Mouse (Mus musculus) heart, postnatal 10 days (tissue): ENCODE results near the gene Ccdc113. TPM values are rescaled to one million over a fixed set of nuclear protein-coding genes. Genes with fewer than 3 reads are reported as not detected.
"Not testable (repeated sequence)": the region's sequence is repeated elsewhere in the genome, so short reads cannot be mapped to it uniquely, and the experiment has no call there.

Experiments
- DNase-seq, 2 experiments: peaks; one replicate each; pipeline ENCODE4 v3.0.0; 2021
- intact Hi-C: fragments of 180-260 bp; cut with DNase I; formaldehyde crosslinking; loops from one replicate; pipeline ENCODE4 v1.15.1; 2025
- total RNA-seq, 2 experiments: library from RNA; stranded (reverse); gene quantifications; 2 replicates each; pipeline ENCODE4 v1.2.3; 2021

Gene Ccdc113
- total RNA-seq, 2 experiments from 2014 or later, result 0.32 TPM; not detected in 1

DNA sequence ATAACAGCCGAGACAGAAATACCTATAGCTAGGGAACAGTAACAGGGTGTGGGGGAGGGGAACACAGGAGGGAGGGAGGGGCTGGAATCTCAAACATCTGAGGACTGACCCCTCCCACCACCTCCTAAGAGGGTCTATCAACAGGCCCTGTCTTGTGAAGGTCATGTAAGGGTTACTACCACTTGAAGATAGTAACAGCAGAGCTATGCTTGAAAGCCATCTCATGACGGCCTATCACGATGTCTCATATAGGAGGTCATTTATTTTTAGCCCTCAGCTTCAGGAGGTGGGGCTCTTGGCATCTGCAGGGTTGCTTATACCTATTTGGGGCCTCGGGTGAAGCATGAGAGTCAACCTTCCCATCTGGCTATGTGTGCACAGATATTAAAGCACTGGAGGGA is 63.0 kb downstream of the Ccdc113 start:
- intact Hi-C loops, result no loop called here
- DNase-seq, result peak; percentile 70 to 77

DNA sequence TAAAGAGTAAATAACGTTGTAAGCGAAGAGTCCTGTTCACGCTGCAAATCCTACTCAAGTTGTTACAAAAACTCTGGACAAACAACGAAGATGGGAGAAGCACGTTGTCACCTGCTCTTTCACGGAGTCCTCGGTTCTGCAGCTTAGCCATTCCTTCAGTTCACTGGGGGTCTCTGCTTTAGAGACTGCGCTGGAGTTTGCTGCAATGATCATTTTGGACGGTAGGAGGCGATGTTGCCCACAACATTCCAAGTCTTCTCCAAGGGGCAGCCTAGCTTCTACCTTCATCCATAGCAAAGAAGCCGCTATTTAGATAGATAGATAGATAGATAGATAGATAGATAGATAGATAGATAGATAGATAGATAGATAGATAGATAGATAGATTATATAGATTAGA is 66.0 kb downstream of the Ccdc113 start:
- intact Hi-C loops, result loop anchor here (5.0 kb wide), 3 partner anchors 232 to 317 kb away; no protein-coding TSS in a partner anchor

DNA sequence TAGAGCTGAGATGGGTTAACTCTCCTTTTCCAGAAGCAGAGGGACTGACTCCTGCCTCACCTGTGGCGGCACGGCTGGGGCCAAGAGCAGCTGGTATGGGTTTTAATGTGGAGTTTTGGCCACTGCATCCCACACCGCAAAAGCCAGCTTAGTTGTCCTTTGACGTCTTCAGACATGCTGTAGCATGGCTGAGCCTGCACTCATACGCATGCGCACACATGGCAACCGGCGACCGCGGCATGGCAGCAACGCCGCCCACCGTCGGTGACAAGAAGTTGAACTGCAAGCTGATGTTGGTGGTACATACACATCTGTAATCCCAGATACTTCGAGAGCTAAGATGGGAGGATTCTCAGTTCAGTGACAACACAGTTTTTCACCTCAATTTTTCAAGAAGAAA is 67.4 kb downstream of the Ccdc113 start:
- no peak for DNase-seq
- intact Hi-C loops, result loop anchor here (5.0 kb wide), 3 partner anchors 231 to 316 kb away; no protein-coding TSS in a partner anchor

More for the DNA sequence above, 66.0 kb downstream of the Ccdc113 start:
- DNase-seq, result peak; percentile 51 to 77

DNA sequence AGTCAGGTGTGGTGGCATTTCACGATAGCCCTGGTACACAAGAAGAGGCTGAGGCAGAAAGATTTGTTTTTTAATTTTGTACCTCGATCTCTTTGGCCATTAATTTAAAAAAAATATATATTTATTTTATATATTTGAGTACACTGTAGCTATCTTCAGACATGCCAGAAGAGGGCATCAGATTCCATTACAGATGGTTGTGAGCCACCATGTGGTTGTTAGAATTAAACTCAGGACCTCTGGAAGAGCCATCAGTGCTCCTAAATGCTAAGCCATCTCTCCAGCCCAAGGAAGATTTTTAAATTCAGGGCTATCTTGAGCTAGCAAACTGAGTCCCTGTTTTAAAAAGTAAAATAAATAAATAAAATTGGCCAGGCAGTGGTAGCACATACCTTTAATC is 68.3 kb downstream of the Ccdc113 start:
- DNase-seq, result no peak

DNA sequence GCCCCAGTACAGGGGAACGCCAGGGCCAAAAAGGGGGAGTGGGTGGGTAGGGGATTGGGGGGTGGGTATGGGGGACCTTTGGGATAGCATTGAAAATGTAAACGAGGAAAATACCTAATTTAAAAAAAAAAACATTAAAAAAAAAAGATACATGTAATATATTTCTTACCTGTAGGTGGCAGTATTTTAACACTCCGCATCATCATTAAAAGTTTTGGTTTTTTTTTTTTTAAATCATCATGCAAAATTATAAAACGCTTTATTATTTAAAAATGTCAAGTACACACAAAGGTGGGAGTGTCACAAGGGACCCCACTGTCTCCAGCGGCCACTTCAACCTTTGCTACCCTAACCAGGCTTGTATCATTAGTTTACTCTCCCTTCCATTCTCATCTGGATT is 72.6 kb downstream of the Ccdc113 start:
- intact Hi-C loops, result not testable (repeated sequence)

More for the DNA sequence above, 68.3 kb downstream of the Ccdc113 start:
- intact Hi-C loops, result loop anchor here (5.0 kb wide), 3 partner anchors 230 to 315 kb away; no protein-coding TSS in a partner anchor

DNA sequence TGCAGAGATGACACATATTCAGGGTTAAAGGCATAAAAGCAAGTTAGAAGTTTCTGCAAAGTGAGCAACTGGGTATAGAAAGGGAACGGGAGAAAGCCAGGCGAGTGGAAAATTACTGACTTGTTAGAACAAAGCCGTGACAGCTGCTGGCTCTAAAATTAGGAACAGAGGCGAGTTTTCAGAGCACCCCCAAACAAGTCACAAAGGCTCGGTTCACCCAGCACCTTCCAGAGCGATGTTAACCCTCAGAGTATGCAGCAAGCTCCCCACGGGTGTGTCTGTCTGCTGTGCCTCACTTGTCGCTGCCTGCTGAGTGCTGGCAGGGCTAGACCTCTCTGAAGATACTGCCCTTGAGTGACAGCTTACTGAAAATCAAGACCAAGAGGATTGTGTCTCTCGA is 73.3 kb downstream of the Ccdc113 start:
- intact Hi-C loops, result no loop called here
- DNase-seq, result no peak

More for the DNA sequence above, 72.6 kb downstream of the Ccdc113 start:
- not testable (repeated sequence) for DNase-seq

Other genes starting within 250 kb of the Ccdc113 start
- gene Cngb1, start 227.5 kb upstream of the Ccdc113 start, total RNA-seq, result 1 to 10 TPM; 1.5 to 3.2 TPM
- gene Tepp, start 223.5 kb upstream of the Ccdc113 start, total RNA-seq, result not detected
- gene Zfp319, start 202.1 kb upstream of the Ccdc113 start, total RNA-seq, result 10 to 100 TPM; 12.2 to 13.9 TPM
- 10 to 100 TPM; 17.2 to 23.9 TPM for gene Usb1, start 201.8 kb upstream of the Ccdc113 start, total RNA-seq
- 100 to 1,000 TPM; 113 to 155 TPM for gene Mmp15, start 181.8 kb upstream of the Ccdc113 start, total RNA-seq
- 10 to 100 TPM; 42.7 to 57.6 TPM for gene Cfap20, start 99.2 kb upstream of the Ccdc113 start, total RNA-seq
- 10 to 100 TPM; 44.3 to 44.7 TPM for gene Csnk2a2, start 44.0 kb upstream of the Ccdc113 start, total RNA-seq
- not detected for gene Prss54, start 42.3 kb downstream of the Ccdc113 start, total RNA-seq
- 1 to 10 TPM; 1.9 to 2.8 TPM for gene Gins3, start 99.4 kb downstream of the Ccdc113 start, total RNA-seq
- gene Ndrg4, start 142.9 kb downstream of the Ccdc113 start, total RNA-seq, result 100 to 1,000 TPM; 319 to 334 TPM
- 10 to 100 TPM; 10.2 to 12.5 TPM for gene Setd6, start 181.8 kb downstream of the Ccdc113 start, total RNA-seq